Mouse (Mus musculus) c-Kit-positive CD71-negative TER-119-negative erythroid progenitor cells, embryonic 14.5 days (primary cell): Measurements from ENCODE around the gene Baiap2.

Experiments
- DNase-seq: peaks from one replicate; pipeline ENCODE4 v3.0.0-alpha.2; 2013; ENCODE audit warnings: low read depth

Gene Baiap2

DNA sequence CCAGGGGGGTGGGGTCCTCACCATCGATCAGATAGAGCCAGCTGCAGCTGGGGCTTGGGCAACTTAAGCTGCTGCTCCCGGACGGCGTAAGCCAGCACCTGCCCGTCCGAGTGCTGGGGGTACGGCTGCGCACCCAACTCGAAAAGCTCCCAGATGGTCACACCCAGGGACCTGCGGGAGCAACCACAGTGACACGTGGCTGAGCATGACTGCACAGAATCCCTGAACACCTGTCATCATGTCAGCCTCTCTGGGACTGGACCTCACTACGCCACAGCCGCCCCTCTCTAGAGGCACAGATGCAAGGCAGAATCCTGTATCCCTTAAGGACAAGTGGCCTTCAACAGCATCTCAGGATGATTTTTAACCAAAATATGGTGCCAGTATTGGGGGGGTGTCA lies 70.1 kb downstream of the Baiap2 start:
- no peak for DNase-seq

DNA sequence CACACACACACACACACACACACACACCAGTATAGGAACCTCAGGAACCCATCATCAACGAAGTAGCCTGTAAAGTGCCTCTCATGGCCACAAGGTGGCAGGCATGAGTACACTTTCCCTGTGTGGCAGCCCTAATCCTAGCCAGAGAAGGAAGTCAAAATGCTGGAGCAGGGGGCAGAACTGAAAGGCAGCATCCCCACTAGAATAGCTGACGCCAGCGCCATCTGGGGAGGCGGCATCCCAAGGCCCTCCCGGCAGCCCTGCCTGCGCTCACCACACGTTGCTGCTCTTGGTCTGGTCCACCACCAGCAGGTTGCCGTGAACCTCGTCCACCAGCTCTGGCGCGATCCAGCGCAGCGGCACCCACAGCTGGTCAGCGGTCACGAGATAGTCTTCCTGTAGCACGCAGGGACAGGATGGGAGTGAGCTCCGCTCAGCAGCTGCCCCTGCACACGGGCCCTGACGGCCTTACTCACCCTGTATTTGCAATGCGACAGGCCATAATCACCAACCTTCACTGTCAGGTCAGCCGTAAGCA lies 70.7 kb downstream of the Baiap2 start:
- peak; percentile 82 for DNase-seq

GRCm38 (mm10) chr11:120014758-120015157 lies 72.2 kb downstream of the Baiap2 start:
- DNase-seq = no peak

DNA sequence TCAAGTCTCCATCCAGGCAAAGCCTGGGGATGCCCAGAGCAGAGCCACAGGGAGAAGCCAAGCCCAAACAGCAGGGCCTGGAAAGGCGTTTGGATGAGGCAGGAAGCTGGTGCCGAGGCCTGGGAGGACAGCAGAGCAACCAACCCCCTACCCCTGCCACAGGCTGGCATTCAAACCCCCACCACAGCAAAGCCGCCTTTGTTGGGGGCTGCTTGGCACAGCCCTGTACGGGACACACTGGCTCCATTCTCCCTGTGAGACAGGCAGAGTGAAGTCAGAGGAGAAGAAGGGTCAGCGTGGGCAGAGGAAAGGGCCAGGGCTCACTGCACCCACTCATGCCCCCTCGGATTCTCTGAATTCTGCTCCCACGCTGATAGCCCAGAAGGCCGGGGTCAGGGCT lies 74.4 kb downstream of the Baiap2 start:
- DNase-seq = no peak

- DNase-seq = no peak
Measured at GRCm38 (mm10) chr11:120019542-120020440, 77.2 kb downstream of the Baiap2 start.

DNA sequence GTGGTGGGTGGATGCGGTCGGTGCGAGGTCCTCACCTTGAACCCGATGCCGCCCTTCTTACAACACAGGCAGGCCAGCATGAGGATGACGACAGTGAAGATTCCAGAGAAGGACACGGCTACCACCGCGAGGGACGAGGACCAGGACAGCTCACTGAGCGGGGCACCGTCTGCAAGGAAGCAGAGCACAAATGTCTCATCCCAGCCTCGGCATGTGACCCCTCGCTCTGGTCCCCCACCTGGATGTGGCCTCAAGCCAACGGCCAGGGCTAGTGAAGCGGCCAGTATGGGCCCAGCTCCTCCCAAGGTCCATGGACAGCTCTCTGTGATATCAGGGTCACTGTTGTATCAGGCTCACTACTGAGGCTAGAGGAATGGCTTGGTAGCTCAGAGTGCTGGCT lies 78.8 kb downstream of the Baiap2 start:
- DNase-seq = no peak

- no peak for DNase-seq
Measured at GRCm38 (mm10) chr11:120022216-120022615, 79.7 kb downstream of the Baiap2 start.

GRCm38 (mm10) chr11:120022841-120023240 lies 80.3 kb downstream of the Baiap2 start:
- DNase-seq = no peak

DNA sequence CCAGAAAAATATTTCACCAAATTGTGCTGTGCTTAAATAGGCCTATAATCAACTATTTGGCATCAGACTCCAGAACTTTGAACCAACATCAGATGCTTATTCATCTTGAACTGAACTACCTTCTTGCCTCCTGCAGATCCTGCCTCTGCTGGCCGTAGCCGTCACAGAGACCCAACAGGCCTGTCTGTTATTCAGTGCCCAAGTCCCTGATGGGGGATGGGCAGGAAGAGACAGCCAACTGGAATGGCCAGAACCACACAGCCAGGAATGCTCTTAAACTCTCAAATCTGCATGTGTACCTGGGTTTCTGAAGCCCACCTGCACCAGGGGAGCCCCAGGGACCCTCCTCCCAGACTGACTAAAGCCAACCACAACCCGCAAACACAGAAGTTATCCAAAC lies 84.4 kb downstream of the Baiap2 start:
- DNase-seq = no peak

GRCm38 (mm10) chr11:120028319-120029092 lies 85.9 kb downstream of the Baiap2 start:
- no peak for DNase-seq

GRCm38 (mm10) chr11:120029431-120030144 lies 87.0 kb downstream of the Baiap2 start:
- no peak for DNase-seq

- no peak for DNase-seq
Measured at GRCm38 (mm10) chr11:120030145-120030901, 87.8 kb downstream of the Baiap2 start.

DNA sequence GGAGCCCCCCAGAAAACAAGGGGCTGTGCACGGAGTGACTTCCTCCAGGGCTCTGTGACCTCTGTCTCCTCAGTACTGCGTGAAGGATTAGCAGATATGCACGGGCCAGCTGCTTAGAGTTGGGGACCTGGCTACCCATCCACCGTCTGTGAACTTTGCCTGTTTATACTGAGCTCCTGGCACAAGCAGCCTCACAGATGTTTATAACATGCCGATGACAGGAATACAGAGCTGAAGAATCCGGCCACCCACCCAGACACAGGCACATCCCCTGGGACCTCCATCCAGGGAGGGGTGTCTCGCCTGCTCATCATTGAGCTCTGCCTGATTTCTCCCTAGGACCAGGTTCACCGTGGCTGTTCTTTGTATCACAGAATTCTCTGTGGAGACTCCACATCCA lies 89.5 kb downstream of the Baiap2 start:
- no peak for DNase-seq

- DNase-seq = no peak
Measured at GRCm38 (mm10) chr11:120033473-120033872, 90.9 kb downstream of the Baiap2 start.

GRCm38 (mm10) chr11:120034306-120034705 lies 91.7 kb downstream of the Baiap2 start:
- no peak for DNase-seq

DNA sequence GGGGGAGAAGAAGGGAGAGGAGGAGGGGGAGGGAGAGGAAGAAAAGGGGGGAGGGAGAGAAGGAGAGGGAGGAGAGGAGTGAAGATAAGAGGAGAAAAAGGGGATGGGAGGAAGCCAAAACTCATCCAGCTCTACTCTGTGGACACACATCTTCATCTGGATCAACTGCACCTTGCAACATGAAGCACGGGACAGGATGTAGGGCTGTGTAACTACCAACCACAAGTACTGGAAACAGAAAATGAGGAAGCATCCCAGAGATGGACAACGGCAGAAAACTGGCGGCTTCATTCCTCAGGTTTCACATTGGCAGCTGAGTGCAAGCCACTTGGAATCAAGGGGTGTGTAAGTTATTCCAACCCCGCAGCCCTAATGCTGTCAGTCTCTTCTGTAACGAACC lies 92.2 kb downstream of the Baiap2 start:
- DNase-seq = no peak

DNA sequence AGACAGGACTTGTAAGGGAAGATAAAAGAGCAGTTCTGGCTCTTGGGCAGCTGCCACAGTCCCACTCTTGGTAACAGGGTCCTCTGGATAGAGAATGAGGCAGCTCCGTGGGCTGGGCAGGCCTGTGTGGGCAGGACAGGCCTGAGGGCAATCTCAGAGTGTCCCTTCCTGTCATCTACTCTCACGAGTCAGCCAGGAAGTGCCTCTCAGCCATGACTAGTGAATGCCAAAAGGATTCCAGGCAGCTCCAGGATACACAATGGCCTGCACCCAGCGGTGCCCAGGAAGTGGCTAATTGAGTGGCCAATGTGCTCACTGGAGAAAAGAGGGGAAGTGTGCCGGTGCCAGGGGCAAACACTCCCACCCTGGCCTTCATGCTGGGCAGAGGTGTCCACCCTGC lies 97.0 kb downstream of the Baiap2 start:
- no peak for DNase-seq

- DNase-seq = no peak
Measured at GRCm38 (mm10) chr11:120040440-120040839, 97.9 kb downstream of the Baiap2 start.

DNA sequence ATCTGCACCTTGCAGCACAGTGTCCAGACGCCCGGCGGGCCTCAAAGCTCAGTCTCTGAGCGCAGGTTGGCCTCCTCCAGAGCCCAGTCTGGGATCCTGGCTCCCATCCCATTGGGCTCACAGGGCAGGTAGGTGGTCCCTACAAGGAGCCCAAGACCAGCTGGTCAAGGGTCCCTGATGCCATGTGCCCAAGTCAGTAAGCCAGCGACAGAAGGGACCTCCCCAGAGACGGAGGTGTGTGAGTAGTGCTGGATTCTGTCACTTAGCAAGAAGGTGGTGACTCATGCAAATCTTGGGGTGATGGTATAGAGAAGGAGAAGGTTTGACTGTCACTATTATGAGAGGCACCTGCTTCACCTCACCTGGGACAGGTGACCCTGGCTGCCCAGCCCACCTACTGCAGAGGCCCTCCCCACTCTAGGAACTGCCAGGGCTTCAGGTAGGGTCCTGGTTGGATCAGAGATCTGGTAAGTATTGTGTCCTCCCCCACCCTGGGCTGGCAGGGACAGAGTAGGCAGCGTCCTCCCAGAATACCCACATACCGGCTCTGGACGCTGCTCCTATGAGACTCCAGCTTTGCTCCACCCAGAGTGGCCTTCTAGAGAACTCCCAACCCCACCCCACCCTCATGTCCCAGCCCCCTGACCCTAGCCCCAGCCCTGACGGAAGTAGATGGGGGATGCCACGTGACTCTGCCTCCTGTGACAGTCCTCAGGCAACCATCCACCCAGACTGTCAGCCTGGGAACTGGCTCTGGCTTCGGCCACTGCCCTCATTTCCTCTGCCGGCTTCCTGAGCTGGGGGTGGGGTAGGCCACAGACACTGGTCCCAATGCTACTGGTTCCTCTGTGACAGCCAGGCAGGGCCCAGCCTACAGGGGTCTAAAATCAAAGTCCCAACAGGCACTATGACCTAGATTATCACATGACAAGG lies 98.9 kb downstream of the Baiap2 start:
- no peak for DNase-seq

GRCm38 (mm10) chr11:120042141-120042838 lies 99.7 kb downstream of the Baiap2 start:
- no peak for DNase-seq
